Mouse (Mus musculus): ENCODE data around the gene Mtr. TPM values are rescaled to one million over a fixed set of nuclear protein-coding genes. Genes with fewer than 3 reads are reported as not detected.
"Not testable (repeated sequence)": the region's sequence is repeated elsewhere in the genome, so short reads cannot be mapped to it uniquely, and the experiment has no call there.

The Mtr gene
- polyA plus RNA-seq, 1 experiment, result 9.8 TPM

DNA sequence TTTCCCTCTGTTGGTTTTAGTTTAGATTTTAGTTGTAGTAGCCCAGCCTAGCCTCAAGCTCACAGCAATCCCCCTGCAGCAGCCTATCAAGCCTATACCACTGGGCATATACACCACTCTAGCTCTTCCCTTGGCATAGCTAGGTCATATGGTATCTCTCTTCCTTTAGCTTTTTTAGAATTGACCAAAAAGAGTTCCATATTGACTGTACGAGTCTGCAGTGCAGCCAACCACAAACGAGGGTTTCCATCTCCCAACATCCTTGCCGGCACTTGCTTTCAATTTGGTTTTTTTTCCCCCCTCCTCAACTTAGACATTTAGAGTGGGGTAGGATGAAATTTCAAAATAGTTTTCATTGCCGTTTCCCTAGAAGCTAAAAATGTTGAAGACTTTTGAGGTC lies 95.5 kb downstream of the Mtr start:
- no peak overlapping the region for H3K27ac ChIP-seq (ENCODE audit: control insufficient read depth, insufficient read depth, low read depth, low read length)
- H3K36me3 ChIP-seq (ENCODE audit: control insufficient read depth, insufficient read depth, low read length), result no peaks in the 10 kb centered on the region
- H3K4me1 ChIP-seq (ENCODE audit: control insufficient read depth, insufficient read depth, low read length), result no peaks in the 10 kb centered on the region
- H3K27me3 ChIP-seq (ENCODE audit: control insufficient read depth, insufficient read depth, low read length), result no peaks in the 10 kb centered on the region
- TF ChIP-seq POLR2A (IDR thresholded peaks at IDR 0.05; ENCODE audit: control insufficient read depth, low read depth, low read length) (no peak), CTCF (IDR thresholded peaks at IDR 0.05; ENCODE audit: control insufficient read depth, insufficient read depth, insufficient replicate concordance, low read depth, low read length) (no peak)
- no peak overlapping the region for H3K4me3 ChIP-seq (ENCODE audit: control insufficient read depth, low read depth, low read length)

DNA sequence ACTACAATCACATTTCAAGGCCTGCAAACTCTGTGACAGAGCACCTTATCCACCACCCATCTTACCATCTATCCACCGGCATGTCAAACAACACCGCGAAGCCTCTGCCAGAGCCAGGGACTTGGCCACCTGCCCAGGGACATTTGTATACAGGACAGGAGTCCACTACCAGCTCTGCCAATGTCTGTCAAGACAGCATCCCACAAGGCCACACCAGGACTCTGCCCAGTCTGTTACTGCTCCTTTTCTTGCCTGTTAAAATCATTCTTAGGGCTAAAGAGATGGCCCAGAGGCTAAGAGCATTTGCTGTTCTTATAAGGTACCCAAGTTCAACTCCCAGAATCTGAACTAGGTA lies 97.8 kb downstream of the Mtr start:
- Histone ChIP-seq H3K27ac (ENCODE audit: control insufficient read depth, insufficient read depth, low read depth, low read length) (no peak overlapping the region), H3K4me3 (ENCODE audit: control insufficient read depth, low read depth, low read length) (no peak overlapping the region), H3K36me3 (ENCODE audit: control insufficient read depth, insufficient read depth, low read length) (no peaks in the 10 kb centered on the region), H3K27me3 (ENCODE audit: control insufficient read depth, insufficient read depth, low read length) (no peaks in the 10 kb centered on the region), H3K4me1 (ENCODE audit: control insufficient read depth, insufficient read depth, low read length) (peaks cover 9% of the 10 kb centered on the region)
- no peak for TF ChIP-seq POLR2A (IDR thresholded peaks at IDR 0.05; ENCODE audit: control insufficient read depth, low read depth, low read length)
- TF ChIP-seq CTCF (IDR thresholded peaks at IDR 0.05; ENCODE audit: control insufficient read depth, insufficient read depth, insufficient replicate concordance, low read depth, low read length), result no peak

DNA sequence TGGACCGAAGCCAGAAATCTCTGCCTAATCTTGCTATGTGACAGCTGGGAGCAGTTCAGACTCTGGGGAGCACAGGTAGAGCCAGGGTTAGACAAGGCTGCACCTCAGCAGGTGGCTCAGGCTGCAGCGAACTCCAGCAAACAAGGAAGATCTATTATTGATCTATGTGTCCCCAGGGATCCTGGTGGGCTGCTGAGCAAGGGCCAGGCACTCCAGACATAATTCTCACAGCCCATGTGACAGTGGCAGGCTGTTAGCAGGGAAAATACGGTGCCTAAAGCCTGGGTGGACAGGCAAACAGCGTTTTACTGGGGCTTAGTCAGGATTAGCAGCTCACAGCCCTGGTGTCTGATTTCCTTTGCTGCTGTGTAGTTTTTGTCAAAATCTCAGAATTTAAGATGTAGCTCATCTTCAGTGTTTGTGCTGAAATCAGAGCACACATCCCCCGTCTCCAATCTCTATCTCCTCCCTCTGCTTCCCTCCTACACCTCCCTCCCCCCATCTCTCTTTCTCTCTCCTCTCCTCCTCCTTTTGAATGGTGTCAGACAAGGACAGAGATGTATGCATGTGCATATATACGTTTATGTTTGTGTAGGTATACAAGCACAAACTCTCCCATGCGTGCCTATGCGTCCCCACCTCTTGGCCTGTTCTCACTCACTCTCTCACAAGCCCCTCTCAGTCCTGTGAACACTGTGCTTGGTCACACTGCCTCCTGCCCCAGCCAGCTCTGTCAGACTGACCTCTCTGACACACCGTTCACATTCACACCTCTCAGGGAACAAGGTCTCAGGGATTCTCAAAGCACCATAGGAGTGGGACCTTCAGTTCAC lies 98.4 kb downstream of the Mtr start:
- TF ChIP-seq CTCF (IDR thresholded peaks at IDR 0.05; ENCODE audit: control insufficient read depth, insufficient read depth, insufficient replicate concordance, low read depth, low read length), result no peak
- TF ChIP-seq POLR2A (IDR thresholded peaks at IDR 0.05; ENCODE audit: control insufficient read depth, low read depth, low read length), result no peak
- Histone ChIP-seq H3K27ac (ENCODE audit: control insufficient read depth, insufficient read depth, low read depth, low read length) (no peak overlapping the region), H3K27me3 (ENCODE audit: control insufficient read depth, insufficient read depth, low read length) (no peaks in the 10 kb centered on the region), H3K4me1 (ENCODE audit: control insufficient read depth, insufficient read depth, low read length) (peaks cover 9% of the 10 kb centered on the region), H3K4me3 (ENCODE audit: control insufficient read depth, low read depth, low read length) (no peak overlapping the region), H3K36me3 (ENCODE audit: control insufficient read depth, insufficient read depth, low read length) (no peaks in the 10 kb centered on the region)

DNA sequence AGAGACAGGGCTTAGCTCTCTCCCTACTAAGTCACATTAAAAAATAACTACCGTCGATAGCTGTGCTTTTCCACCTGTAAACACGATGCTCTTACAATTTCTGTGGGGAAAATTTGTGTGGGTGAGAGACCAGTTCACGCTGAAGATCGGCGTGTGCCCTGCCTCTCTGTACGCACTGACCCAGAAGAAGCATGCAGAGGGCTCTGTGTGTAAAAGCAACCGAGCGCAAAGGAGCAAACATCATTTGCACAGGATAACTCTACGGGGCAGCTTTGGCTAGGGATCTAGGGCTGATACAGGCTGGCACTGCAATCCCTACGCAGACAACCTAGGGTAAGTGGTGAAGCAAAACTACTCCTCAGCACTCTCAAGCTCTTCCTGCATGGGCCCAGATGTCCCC lies 104.0 kb downstream of the Mtr start:
- Histone ChIP-seq H3K27me3 (ENCODE audit: control insufficient read depth, insufficient read depth, low read length) (no peaks in the 10 kb centered on the region), H3K4me1 (ENCODE audit: control insufficient read depth, insufficient read depth, low read length) (peaks cover 9% of the 10 kb centered on the region), H3K36me3 (ENCODE audit: control insufficient read depth, insufficient read depth, low read length) (no peaks in the 10 kb centered on the region), H3K4me3 (ENCODE audit: control insufficient read depth, low read depth, low read length) (no peak overlapping the region), H3K27ac (ENCODE audit: control insufficient read depth, insufficient read depth, low read depth, low read length) (no peak overlapping the region)
- TF ChIP-seq CTCF (IDR thresholded peaks at IDR 0.05; ENCODE audit: control insufficient read depth, insufficient read depth, insufficient replicate concordance, low read depth, low read length), result no peak
- no peak for TF ChIP-seq POLR2A (IDR thresholded peaks at IDR 0.05; ENCODE audit: control insufficient read depth, low read depth, low read length)

DNA sequence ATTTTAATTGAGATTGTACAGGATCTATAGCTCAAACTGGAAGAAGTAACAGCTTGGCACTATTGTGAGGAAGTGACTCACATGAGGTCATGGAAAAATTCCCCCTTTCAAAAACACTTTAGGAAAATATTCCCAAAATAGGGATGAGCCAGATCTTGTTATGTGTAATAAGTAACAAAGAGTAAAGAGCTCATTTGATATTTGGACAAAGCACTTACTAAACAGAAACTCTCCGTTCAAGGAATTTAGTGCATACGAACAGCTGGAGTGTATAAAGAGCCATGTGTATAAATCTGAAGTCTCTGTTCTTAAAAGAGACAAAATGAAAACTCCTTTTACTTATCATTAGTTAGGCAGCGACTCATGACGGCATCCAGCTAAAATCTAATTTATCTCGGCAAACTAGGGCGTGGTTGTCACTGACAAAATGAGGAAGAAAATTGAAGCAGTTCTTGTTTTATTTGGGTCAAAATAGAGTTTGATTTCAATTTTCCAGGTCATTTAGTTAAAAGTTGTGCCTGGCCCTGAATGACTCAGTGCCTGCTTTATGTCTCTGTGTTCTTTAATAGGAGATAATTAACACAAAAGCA lies 110.9 kb downstream of the Mtr start:
- Histone ChIP-seq H3K4me3 (ENCODE audit: control insufficient read depth, low read depth, low read length) (no peak overlapping the region), H3K4me1 (ENCODE audit: control insufficient read depth, insufficient read depth, low read length) (peaks cover 4% of the 10 kb centered on the region), H3K36me3 (ENCODE audit: control insufficient read depth, insufficient read depth, low read length) (no peaks in the 10 kb centered on the region), H3K27ac (ENCODE audit: control insufficient read depth, insufficient read depth, low read depth, low read length) (no peak overlapping the region), H3K27me3 (ENCODE audit: control insufficient read depth, insufficient read depth, low read length) (no peaks in the 10 kb centered on the region)
- TF ChIP-seq CTCF (IDR thresholded peaks at IDR 0.05; ENCODE audit: control insufficient read depth, insufficient read depth, insufficient replicate concordance, low read depth, low read length), result no peak
- TF ChIP-seq POLR2A (IDR thresholded peaks at IDR 0.05; ENCODE audit: control insufficient read depth, low read depth, low read length), result no peak

DNA sequence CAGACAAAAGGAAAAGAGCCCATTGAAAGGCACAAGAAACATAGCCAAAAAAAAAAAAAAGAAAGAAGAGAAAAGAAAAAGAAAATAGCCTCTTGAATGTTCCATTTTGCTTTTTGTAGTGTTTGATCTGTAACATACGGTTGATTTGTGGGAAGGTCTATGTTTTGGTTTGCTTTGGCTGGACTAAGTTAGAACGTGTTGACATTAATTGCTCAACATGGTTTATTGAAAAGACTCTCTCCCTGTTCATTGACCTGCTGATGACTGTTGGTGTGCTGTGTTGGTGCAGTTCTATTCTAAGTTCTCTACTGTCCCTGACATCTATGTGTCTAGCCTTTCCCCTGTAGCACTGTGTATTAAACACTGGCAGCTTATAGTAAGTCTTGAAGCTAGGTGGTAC lies 111.5 kb downstream of the Mtr start:
- H3K4me1 ChIP-seq (ENCODE audit: control insufficient read depth, insufficient read depth, low read length), result peaks cover 4% of the 10 kb centered on the region
- H3K27ac ChIP-seq (ENCODE audit: control insufficient read depth, insufficient read depth, low read depth, low read length), result no peak overlapping the region
- H3K36me3 ChIP-seq (ENCODE audit: control insufficient read depth, insufficient read depth, low read length), result no peaks in the 10 kb centered on the region
- no peaks in the 10 kb centered on the region for H3K27me3 ChIP-seq (ENCODE audit: control insufficient read depth, insufficient read depth, low read length)
- H3K4me3 ChIP-seq (ENCODE audit: control insufficient read depth, low read depth, low read length), result no peak overlapping the region
- TF ChIP-seq POLR2A (IDR thresholded peaks at IDR 0.05; ENCODE audit: control insufficient read depth, low read depth, low read length), result no peak
- TF ChIP-seq CTCF (IDR thresholded peaks at IDR 0.05; ENCODE audit: control insufficient read depth, insufficient read depth, insufficient replicate concordance, low read depth, low read length), result no peak

DNA sequence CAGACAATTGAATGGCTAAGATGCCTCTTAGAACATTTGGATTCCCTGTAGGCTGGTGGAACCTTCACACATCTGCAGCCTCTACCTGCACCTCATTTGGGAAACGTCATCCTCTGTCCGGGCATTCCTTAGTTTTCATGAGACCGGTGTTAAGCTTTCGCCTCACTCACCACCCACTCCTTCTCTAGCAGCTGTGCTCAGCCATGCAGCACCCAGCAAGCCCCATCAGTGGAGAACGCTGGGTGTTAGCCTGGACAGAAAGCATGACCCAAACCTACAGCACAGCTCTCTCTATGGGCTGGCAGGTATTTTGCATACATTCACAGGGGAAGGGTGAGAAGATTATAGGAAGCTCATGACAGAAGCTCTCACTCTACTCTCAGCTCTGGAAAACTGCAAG lies 114.6 kb downstream of the Mtr start:
- TF ChIP-seq CTCF (IDR thresholded peaks at IDR 0.05; ENCODE audit: control insufficient read depth, insufficient read depth, insufficient replicate concordance, low read depth, low read length) (no peak), POLR2A (IDR thresholded peaks at IDR 0.05; ENCODE audit: control insufficient read depth, low read depth, low read length) (no peak)
- Histone ChIP-seq H3K4me1 (ENCODE audit: control insufficient read depth, insufficient read depth, low read length) (peaks cover 2% of the 10 kb centered on the region), H3K27me3 (ENCODE audit: control insufficient read depth, insufficient read depth, low read length) (no peaks in the 10 kb centered on the region), H3K4me3 (ENCODE audit: control insufficient read depth, low read depth, low read length) (no peak overlapping the region), H3K27ac (ENCODE audit: control insufficient read depth, insufficient read depth, low read depth, low read length) (no peak overlapping the region), H3K36me3 (ENCODE audit: control insufficient read depth, insufficient read depth, low read length) (no peaks in the 10 kb centered on the region)

DNA sequence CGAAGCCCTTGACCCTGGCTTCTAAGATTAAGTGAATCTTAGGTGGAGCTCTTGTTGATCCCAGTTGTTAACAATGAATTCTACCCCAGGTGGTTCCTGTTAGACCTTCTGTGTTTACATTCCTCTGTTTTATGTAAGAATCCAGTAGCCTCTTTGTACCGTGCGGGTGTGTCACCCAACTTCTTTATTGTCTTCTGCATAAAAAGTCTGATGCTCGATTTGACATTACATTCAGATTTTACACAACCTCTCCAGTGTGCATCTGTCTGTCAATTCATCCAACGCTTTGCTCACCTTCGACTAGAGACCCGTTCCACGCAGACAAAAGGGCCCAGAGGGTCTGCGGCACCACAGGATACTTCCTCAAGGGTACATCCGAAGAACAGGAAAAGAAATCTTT lies 121.5 kb downstream of the Mtr start:
- not testable (repeated sequence) for H3K27ac ChIP-seq (ENCODE audit: control insufficient read depth, insufficient read depth, low read depth, low read length); H3K27me3 ChIP-seq (ENCODE audit: control insufficient read depth, insufficient read depth, low read length); H3K4me3 ChIP-seq (ENCODE audit: control insufficient read depth, low read depth, low read length); H3K4me1 ChIP-seq (ENCODE audit: control insufficient read depth, insufficient read depth, low read length); H3K36me3 ChIP-seq (ENCODE audit: control insufficient read depth, insufficient read depth, low read length)

All from testis, adult 2 months (tissue).